Mouse (Mus musculus) embryonic facial prominence, embryonic 14.5 days (tissue): ENCODE data around the gene Clasp2. TPM values are rescaled to one million over a fixed set of nuclear protein-coding genes. Genes with fewer than 3 reads are reported as not detected.

Source experiments
- ATAC-seq: fragments of 200-750 bp; cut with Nextera tagmentation; 2 replicates; pipeline ENCODE4 v1.8.0; 2017; ENCODE audit warnings: low read depth, moderate number of reproducible peaks, moderate TSS enrichment
- DNase-seq: peaks from one replicate; pipeline ENCODE4 v3.0.0-alpha.2; 2015; ENCODE audit warnings: low spot score
- H3K27ac ChIP-seq: fragments of 300-500 bp; sonication (generic); replicated peaks from 2 replicates; pipeline ENCODE4 v1.5.1; 2014; ENCODE audit warnings: low read depth, mild to moderate bottlenecking, low read length, moderate library complexity
- H3K27me3 ChIP-seq: fragments of 300-500 bp; sonication (generic); replicated peaks from 2 replicates; pipeline ENCODE4 v1.6.1; 2014; ENCODE audit warnings: low read length; ENCODE audit not compliant: control insufficient read depth, insufficient read depth
- H3K36me3 ChIP-seq: fragments of 300-500 bp; sonication (generic); 2 replicates; pipeline ENCODE4 v1.6.1; 2014; ENCODE audit warnings: low read length, mixed read lengths; ENCODE audit not compliant: control insufficient read depth, insufficient read depth
- H3K4me1 ChIP-seq: fragments of 300-500 bp; sonication (generic); 2 replicates; pipeline ENCODE4 v1.6.1; 2014; ENCODE audit warnings: antibody characterized with exemption, low read length; ENCODE audit not compliant: control insufficient read depth, insufficient read depth
- H3K4me2 ChIP-seq: fragments of 300-500 bp; sonication (generic); 2 replicates; pipeline ENCODE4 v1.6.1; 2014; ENCODE audit warnings: low read depth, mild to moderate bottlenecking, low read length, moderate library complexity, mixed read lengths
- H3K4me3 ChIP-seq: fragments of 300-500 bp; sonication (generic); 2 replicates; pipeline ENCODE4 v1.5.1; 2014; ENCODE audit warnings: low read depth, mild to moderate bottlenecking, low read length
- H3K9ac ChIP-seq: fragments of 300-500 bp; sonication (generic); 2 replicates; pipeline ENCODE4 v1.6.1; 2014; ENCODE audit warnings: low read depth, mild to moderate bottlenecking, low read length, moderate library complexity, mixed read lengths
- H3K9me3 ChIP-seq: fragments of 300-500 bp; sonication (generic); 2 replicates; pipeline ENCODE4 v1.6.1; 2016; ENCODE audit warnings: low read length; ENCODE audit not compliant: control insufficient read depth
- WGBS: fragments of 180-500 bp; shearing (Covaris S2); extraction: QIAGEN DNeasy Blood & Tissue Kit; methylation state at CpG from one replicate; pipeline ENCODE4 v1.1.7; 2014; 5-methylcytosine and 5-hydroxymethylcytosine counted together
- polyA plus RNA-seq: library from polyadenylated mRNA; unstranded; fragments of >200 nt; fragmentation: Nextera tagmentation; extraction: Ambion mirVana; gene quantifications from 2 replicates; pipeline ENCODE4 v1.2.1, GENCODE M21; 2014

Gene Clasp2
- polyA plus RNA-seq, 1 experiment from 2014 or later, result 27.4 TPM

DNA sequence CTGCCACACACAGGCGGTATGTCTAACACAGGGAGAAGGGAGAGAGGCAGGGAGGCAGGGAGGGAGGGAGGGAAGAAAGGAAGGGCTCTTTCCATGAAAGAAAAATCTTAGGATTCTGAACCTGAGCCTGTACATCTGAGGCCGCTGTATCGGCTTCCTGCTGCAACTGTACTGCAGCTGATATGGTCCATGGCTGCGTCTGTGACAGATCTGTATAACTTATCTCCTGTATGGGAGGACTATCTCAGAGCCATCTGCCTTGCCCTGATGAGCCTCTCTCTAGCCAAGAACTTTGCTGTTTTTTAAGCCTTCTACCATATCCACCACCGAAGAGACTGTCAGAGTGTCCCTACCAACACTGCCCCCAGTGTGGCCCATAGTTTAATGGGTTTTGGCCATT is 174.5 kb downstream of the Clasp2 start:
- H3K27me3 ChIP-seq, result no peaks in the 10 kb centered on the region
- no peak overlapping the region for H3K4me2 ChIP-seq
- no peak overlapping the region for H3K27ac ChIP-seq
- H3K9ac ChIP-seq, result no peak overlapping the region
- no peaks in the 10 kb centered on the region for H3K9me3 ChIP-seq
- H3K4me1 ChIP-seq, result no peaks in the 10 kb centered on the region
- 98% methylated on average over 5 of the region's 5 CpGs for WGBS
- H3K4me3 ChIP-seq, result no peak overlapping the region
- ATAC-seq (no peak), DNase-seq (no peak)
- H3K36me3 ChIP-seq, result peaks cover 52% of the 10 kb centered on the region

- Histone ChIP-seq H3K27ac (no peak overlapping the region), H3K4me3 (no peak overlapping the region), H3K4me1 (no peaks in the 10 kb centered on the region), H3K4me2 (no peak overlapping the region), H3K9ac (no peak overlapping the region), H3K36me3 (peaks cover 18% of the 10 kb centered on the region), H3K9me3 (no peaks in the 10 kb centered on the region), H3K27me3 (no peaks in the 10 kb centered on the region)
- DNase-seq, result no peak
- ATAC-seq, result no peak
- WGBS, result 93% methylated on average over 5 of the region's 5 CpGs
Observed at GRCm38 (mm10) chr9:113922677-113923076, 181.4 kb downstream of the Clasp2 start.

GRCm38 (mm10) chr9:113924883-113925282 is 183.6 kb downstream of the Clasp2 start:
- Histone ChIP-seq H3K4me1 (no peaks in the 10 kb centered on the region), H3K9ac (no peak overlapping the region), H3K4me2 (no peak overlapping the region), H3K9me3 (no peaks in the 10 kb centered on the region), H3K36me3 (peaks cover 15% of the 10 kb centered on the region; the same call in 1 of the 2 replicates), H3K27me3 (no peaks in the 10 kb centered on the region), H3K4me3 (no peak overlapping the region), H3K27ac (no peak overlapping the region)
- 88% methylated on average over 5 of the region's 5 CpGs for WGBS
- DNase-seq (no peak), ATAC-seq (no peak)

DNA sequence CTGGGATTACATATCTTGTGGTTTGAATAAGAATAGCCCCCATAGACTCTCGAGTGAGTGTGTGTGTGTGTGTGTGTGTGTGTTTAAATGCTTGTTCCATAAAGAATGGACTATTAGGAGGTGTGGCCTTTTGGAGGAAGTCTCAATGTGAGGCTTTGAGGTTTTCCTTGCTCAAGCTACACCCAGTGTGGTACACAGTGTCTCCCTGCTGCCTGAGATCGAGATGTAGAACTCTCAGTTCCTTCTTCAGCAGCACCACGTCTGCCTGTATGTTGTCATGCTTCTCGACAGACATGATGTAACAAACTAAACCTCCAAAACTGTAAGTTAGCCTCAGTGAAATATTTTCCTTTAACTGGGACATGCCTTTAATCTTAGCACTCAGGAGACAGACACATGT is 187.3 kb downstream of the Clasp2 start:
- Histone ChIP-seq H3K4me1 (peaks cover 16% of the 10 kb centered on the region), H3K27ac (no peak overlapping the region), H3K9ac (no peak overlapping the region), H3K9me3 (no peaks in the 10 kb centered on the region), H3K4me3 (no peak overlapping the region), H3K36me3 (peaks cover under 1% of the 10 kb centered on the region; the same call in 1 of the 2 replicates), H3K27me3 (no peaks in the 10 kb centered on the region), H3K4me2 (no peak overlapping the region)
- 91% methylated on average over 4 of the region's 4 CpGs for WGBS
- no peak for ATAC-seq
- DNase-seq, result no peak

DNA sequence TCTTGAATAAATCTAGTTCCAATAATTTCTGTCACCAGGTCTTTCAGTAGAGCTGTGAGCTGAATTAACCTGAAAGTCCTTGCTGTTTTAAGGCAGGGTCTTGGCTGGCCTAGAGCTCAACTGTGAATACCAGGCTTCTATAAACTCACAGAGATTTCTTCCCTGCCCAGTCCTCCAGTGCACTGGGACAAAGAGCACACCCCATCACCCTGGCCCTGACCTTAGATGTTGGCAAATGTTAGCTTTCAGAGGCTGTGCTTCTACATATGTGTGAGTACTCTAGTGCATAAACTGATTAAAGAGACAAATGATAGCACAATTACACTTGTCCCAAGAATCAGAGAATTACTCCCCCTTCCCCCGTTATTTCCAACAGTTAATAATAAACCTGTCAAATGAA is 188.4 kb downstream of the Clasp2 start:
- H3K4me3 ChIP-seq, result no peak overlapping the region
- WGBS, result 79% methylated on average over 1 of the region's 1 CpGs
- ATAC-seq, result no peak

DNA sequence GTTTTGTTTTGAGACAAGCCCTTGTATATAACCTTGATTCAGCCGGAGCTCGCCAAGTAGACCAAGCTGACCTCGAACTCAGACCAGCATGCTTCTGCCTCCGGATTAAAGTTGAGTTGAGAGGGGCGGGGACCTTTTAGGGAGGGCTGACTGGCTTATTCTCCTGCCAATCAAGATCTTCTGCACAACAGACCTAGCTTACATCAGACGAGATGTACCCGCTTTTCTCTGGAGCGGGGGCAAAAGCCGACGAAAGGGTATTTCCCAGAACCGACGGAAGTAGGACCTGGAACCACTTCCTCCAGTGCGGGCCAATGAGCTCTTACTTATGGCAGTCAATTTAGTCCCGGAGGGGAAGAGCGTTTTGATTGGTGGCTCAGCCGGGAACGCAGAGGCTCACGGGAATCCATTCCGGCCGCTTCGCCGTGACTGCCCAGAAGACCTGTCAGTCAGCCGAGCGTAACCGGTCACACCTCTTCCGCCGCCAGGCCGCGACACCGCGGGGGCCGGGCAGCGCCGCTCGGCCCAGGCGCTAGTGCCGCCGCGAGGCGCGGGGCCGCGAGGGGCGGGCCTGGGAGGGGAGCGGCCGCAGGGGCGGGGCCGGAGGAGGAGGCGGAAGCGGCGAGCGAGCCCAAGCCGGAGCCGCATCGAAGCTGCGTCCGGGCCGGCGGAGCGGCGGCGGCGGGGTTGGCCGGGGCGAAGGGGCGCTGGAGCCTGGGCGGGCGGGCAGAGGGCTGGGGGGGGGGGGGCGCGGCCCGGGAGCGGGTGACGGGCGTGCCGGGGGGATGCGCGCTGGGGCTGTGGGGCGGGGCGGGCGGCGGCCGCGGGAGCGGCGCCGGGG is 189.5 kb downstream of the Clasp2 start, which contains the start of gene Ubp1:
Ubp1 (plus strand) TSS at position 401 of the 841 bp plus-strand sequence.
- DNase-seq, result peak; percentile 100
- ATAC-seq, result peak; percentile 97
- H3K4me1 ChIP-seq, result peaks cover 17% of the 10 kb centered on the region
- no peaks in the 10 kb centered on the region for H3K36me3 ChIP-seq
- 1% methylated on average over 27 of the region's 86 CpGs for WGBS
- no peaks in the 10 kb centered on the region for H3K27me3 ChIP-seq
- H3K27ac ChIP-seq, result peak within 1 kb of the TSS; percentile 82
- peak within 1 kb of the TSS; percentile 80 for H3K4me2 ChIP-seq
- peak within 1 kb of the TSS; percentile 96 for H3K4me3 ChIP-seq
- peak within 1 kb of the TSS; percentile 95 for H3K9ac ChIP-seq
- no peaks in the 10 kb centered on the region for H3K9me3 ChIP-seq

More for the DNA sequence above, 188.4 kb downstream of the Clasp2 start:
- no peak overlapping the region for H3K9ac ChIP-seq
- no peak for DNase-seq
- no peaks in the 10 kb centered on the region for H3K9me3 ChIP-seq
- H3K27me3 ChIP-seq, result no peaks in the 10 kb centered on the region
- no peak overlapping the region for H3K27ac ChIP-seq
- peak overlapping the region; percentile 62; the same call in 1 of the 2 replicates for H3K4me2 ChIP-seq
- H3K36me3 ChIP-seq, result no peaks in the 10 kb centered on the region
- H3K4me1 ChIP-seq, result peaks cover 17% of the 10 kb centered on the region

DNA sequence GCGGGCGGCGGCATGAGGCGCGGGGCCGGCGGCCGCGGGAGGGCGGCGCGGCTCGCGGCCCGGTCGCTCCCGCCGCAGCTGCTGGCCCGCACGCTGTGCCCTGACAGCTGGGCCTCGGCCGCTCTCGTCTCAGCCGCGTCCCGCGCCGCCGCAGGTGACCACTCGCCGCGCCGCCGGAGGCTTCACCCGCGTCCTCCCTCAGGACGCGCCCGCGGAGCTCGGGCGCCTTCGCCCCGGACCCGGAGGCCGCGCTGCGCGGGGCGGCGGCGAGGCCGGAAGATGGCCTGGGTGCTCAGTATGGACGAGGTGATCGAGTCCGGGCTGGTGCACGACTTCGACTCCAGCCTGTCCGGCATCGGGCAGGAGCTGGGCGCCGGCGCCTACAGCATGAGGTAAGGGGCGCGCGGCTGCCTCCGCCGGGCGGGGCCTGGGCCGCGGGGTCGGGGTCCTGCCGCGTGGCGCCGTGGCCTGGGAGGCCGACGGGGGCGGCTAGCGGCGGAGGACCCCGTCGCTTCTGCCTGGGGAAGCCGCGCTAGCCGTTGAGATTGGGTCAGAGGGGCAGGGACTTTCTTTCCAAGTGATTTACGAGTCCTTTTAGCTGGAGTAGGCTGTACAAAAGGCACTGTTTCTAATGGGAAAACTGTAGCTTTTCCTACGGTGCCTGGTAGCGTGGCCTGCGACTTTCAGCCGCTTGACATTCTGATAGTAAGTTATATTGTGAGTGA is 190.3 kb downstream of the Clasp2 start:
- H3K27ac ChIP-seq, result peak overlapping the region; percentile 82
- ATAC-seq (peak; percentile 15; the same call in 1 of the 2 replicates), DNase-seq (peak; percentile 20)
- peak overlapping the region; percentile 95 for H3K9ac ChIP-seq
- H3K9me3 ChIP-seq, result no peaks in the 10 kb centered on the region
- peak overlapping the region; percentile 96 for H3K4me3 ChIP-seq
- whole genome bisulfite sequencing, result under 1% methylated on average over 32 of the region's 91 CpGs
- peak overlapping the region; percentile 80 for H3K4me2 ChIP-seq
- H3K36me3 ChIP-seq, result no peaks in the 10 kb centered on the region
- H3K4me1 ChIP-seq, result peaks cover 17% of the 10 kb centered on the region
- no peaks in the 10 kb centered on the region for H3K27me3 ChIP-seq

DNA sequence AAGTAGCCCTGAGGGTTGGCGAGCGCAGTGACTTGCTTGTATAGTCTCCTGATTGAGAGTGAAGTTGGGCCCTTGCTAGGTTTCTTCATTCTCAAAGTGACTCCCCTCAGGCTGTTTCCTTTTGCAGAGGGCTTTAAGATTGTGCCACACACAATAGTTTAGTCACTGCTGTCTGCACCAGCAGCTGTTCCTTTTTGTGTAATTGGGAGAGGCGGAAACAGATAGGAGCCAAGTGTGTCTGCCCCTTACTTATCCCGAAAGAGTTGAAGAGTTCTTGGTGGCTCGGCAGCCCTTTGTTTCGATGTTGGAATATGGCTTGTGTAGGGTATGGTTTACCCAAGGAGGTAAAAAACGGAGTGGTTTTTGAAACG is 190.8 kb downstream of the Clasp2 start:
- Histone ChIP-seq H3K9me3 (no peaks in the 10 kb centered on the region), H3K9ac (peak overlapping the region; percentile 95), H3K27ac (peak overlapping the region; percentile 82), H3K4me2 (peak overlapping the region; percentile 80), H3K36me3 (no peaks in the 10 kb centered on the region), H3K4me1 (peaks cover 17% of the 10 kb centered on the region), H3K27me3 (no peaks in the 10 kb centered on the region), H3K4me3 (peak overlapping the region; percentile 96)
- peak; percentile 40 for DNase-seq
- ATAC-seq, result no peak
- 0% methylated on average over 8 of the region's 8 CpGs for WGBS
